Mouse (Mus musculus) erythroblast, embryonic 14.5 days (primary cell): ENCODE measurements around the gene Arfgap3. TPM values are rescaled to one million over a fixed set of nuclear protein-coding genes. Genes with fewer than 3 reads are reported as not detected.
"Not testable (repeated sequence)": the region's sequence is repeated elsewhere in the genome, so short reads cannot be mapped to it uniquely, and the experiment has no call there.

Experiments
- H3K27me3 ChIP-seq: 2 replicates; pipeline ENCODE4 v1.6.1; 2012; ENCODE audit warnings: inconsistent platforms; ENCODE audit not compliant: control insufficient read depth
- H3K36me3 ChIP-seq: 2 replicates; pipeline ENCODE4 v1.6.1; 2012; ENCODE audit warnings: mild to moderate bottlenecking, inconsistent platforms; ENCODE audit not compliant: control insufficient read depth
- H3K4me1 ChIP-seq: 2 replicates; pipeline ENCODE4 v1.6.1; 2012; ENCODE audit warnings: inconsistent platforms; ENCODE audit not compliant: control insufficient read depth
- H3K4me3 ChIP-seq: replicated peaks from 2 replicates; pipeline ENCODE3; 2012; ENCODE audit warnings: moderate library complexity, mild to moderate bottlenecking, inconsistent platforms
- H3K9me3 ChIP-seq: 2 replicates; pipeline ENCODE4 v1.6.1; 2012; ENCODE audit warnings: low read length, inconsistent platforms, mixed read lengths; ENCODE audit not compliant: control insufficient read depth
- GATA1 ChIP-seq: IDR thresholded peaks from 2 replicates; pipeline ENCODE4 v1.6.1; 2012; ENCODE audit warnings: low read length, inconsistent platforms, mixed read lengths
- TAL1 ChIP-seq: IDR thresholded peaks from 3 replicates; pipeline ENCODE4 v1.6.1; 2012; ENCODE audit warnings: low read length, inconsistent platforms, mixed read lengths
- polyA plus RNA-seq: library from polyadenylated mRNA; stranded (reverse); fragments of >175 nt; gene quantifications from 2 replicates; pipeline ENCODE4 v1.2.3, GENCODE M21; 2012

Gene Arfgap3
- polyA plus RNA-seq, 1 experiment, result 3.3 TPM

GRCm38 (mm10) chr15:83292261-83293056, 57.6 kb downstream of the Arfgap3 start:
- H3K27me3 ChIP-seq, result no peaks in the 10 kb centered on the region; the same call in 1 of the 2 replicates
- no peak overlapping the region for H3K4me3 ChIP-seq
- H3K9me3 ChIP-seq, result no peaks in the 10 kb centered on the region
- TF ChIP-seq TAL1 (no peak), GATA1 (no peak)
- H3K4me1 ChIP-seq, result peaks cover 4% of the 10 kb centered on the region
- H3K36me3 ChIP-seq, result peaks cover under 1% of the 10 kb centered on the region; the same call in 1 of the 2 replicates

GRCm38 (mm10) chr15:83290899-83291298, 59.1 kb downstream of the Arfgap3 start:
- Histone ChIP-seq H3K36me3 (no peaks in the 10 kb centered on the region), H3K27me3 (no peaks in the 10 kb centered on the region; the same call in 1 of the 2 replicates), H3K4me3 (no peak overlapping the region), H3K4me1 (peaks cover 4% of the 10 kb centered on the region), H3K9me3 (no peaks in the 10 kb centered on the region)
- TF ChIP-seq TAL1 (no peak), GATA1 (no peak)

- Histone ChIP-seq H3K4me3 (no peak overlapping the region), H3K36me3 (no peaks in the 10 kb centered on the region), H3K4me1 (no peaks in the 10 kb centered on the region), H3K9me3 (no peaks in the 10 kb centered on the region), H3K27me3 (no peaks in the 10 kb centered on the region; the same call in 1 of the 2 replicates)
- no peak for TF ChIP-seq GATA1
- TF ChIP-seq TAL1, result no peak
These were observed 65.2 kb downstream of the Arfgap3 start for GRCm38 (mm10) chr15:83284828-83285227.

GRCm38 (mm10) chr15:83282397-83282796, 67.7 kb downstream of the Arfgap3 start:
- H3K36me3 ChIP-seq, result no peaks in the 10 kb centered on the region
- peaks cover 3% of the 10 kb centered on the region for H3K4me1 ChIP-seq
- no peaks in the 10 kb centered on the region for H3K27me3 ChIP-seq
- no peaks in the 10 kb centered on the region; the same call in 1 of the 2 replicates for H3K9me3 ChIP-seq
- H3K4me3 ChIP-seq, result no peak overlapping the region
- TF ChIP-seq GATA1, result no peak
- no peak for TF ChIP-seq TAL1

GRCm38 (mm10) chr15:83281303-83281702, 68.7 kb downstream of the Arfgap3 start:
- Histone ChIP-seq H3K4me1 (peaks cover 3% of the 10 kb centered on the region), H3K4me3 (no peak overlapping the region), H3K9me3 (peaks cover 8% of the 10 kb centered on the region), H3K27me3 (no peaks in the 10 kb centered on the region), H3K36me3 (no peaks in the 10 kb centered on the region)
- no peak for TF ChIP-seq GATA1
- TF ChIP-seq TAL1, result no peak

- Histone ChIP-seq H3K36me3 (no peaks in the 10 kb centered on the region), H3K4me3 (no peak overlapping the region), H3K9me3 (peaks cover 9% of the 10 kb centered on the region), H3K4me1 (peaks cover 3% of the 10 kb centered on the region), H3K27me3 (no peaks in the 10 kb centered on the region)
- TF ChIP-seq GATA1 (no peak), TAL1 (no peak)
These were observed 71.5 kb downstream of the Arfgap3 start for GRCm38 (mm10) chr15:83278579-83278978.

GRCm38 (mm10) chr15:83277451-83277850, 72.6 kb downstream of the Arfgap3 start:
- Histone ChIP-seq H3K36me3 (no peaks in the 10 kb centered on the region), H3K27me3 (no peaks in the 10 kb centered on the region), H3K4me1 (peaks cover 3% of the 10 kb centered on the region), H3K9me3 (peaks cover 9% of the 10 kb centered on the region), H3K4me3 (no peak overlapping the region)
- TF ChIP-seq GATA1, result no peak
- TF ChIP-seq TAL1, result no peak

GRCm38 (mm10) chr15:83274237-83274636, 75.8 kb downstream of the Arfgap3 start:
- not testable (repeated sequence) for H3K9me3 ChIP-seq, H3K27me3 ChIP-seq, H3K4me3 ChIP-seq, H3K36me3 ChIP-seq, H3K4me1 ChIP-seq

- Histone ChIP-seq H3K4me3 (no peak overlapping the region), H3K9me3 (peaks cover 9% of the 10 kb centered on the region), H3K4me1 (no peaks in the 10 kb centered on the region; the same call in 1 of the 2 replicates), H3K36me3 (no peaks in the 10 kb centered on the region), H3K27me3 (no peaks in the 10 kb centered on the region)
- TF ChIP-seq GATA1, result no peak
- TF ChIP-seq TAL1, result no peak
These were observed 77.0 kb downstream of the Arfgap3 start for GRCm38 (mm10) chr15:83273017-83273416.

GRCm38 (mm10) chr15:83271221-83271620, 78.8 kb downstream of the Arfgap3 start:
- not testable (repeated sequence) for H3K27me3 ChIP-seq, H3K4me1 ChIP-seq, H3K36me3 ChIP-seq, H3K9me3 ChIP-seq, H3K4me3 ChIP-seq

GRCm38 (mm10) chr15:83269985-83270384, 80.1 kb downstream of the Arfgap3 start:
- not testable (repeated sequence) for H3K27me3 ChIP-seq, H3K9me3 ChIP-seq, H3K36me3 ChIP-seq, H3K4me3 ChIP-seq, H3K4me1 ChIP-seq

GRCm38 (mm10) chr15:83268428-83268827, 81.6 kb downstream of the Arfgap3 start:
- not testable (repeated sequence) for H3K9me3 ChIP-seq, H3K4me3 ChIP-seq, H3K27me3 ChIP-seq, H3K4me1 ChIP-seq, H3K36me3 ChIP-seq
